Mouse (Mus musculus) heart, embryonic 12.5 days (tissue): ENCODE results near the gene Bicdl1. TPM values are rescaled to one million over a fixed set of nuclear protein-coding genes. Genes with fewer than 3 reads are reported as not detected.

Experiments used
- ATAC-seq: fragments of 200-750 bp; cut with Nextera tagmentation; 2 replicates; pipeline ENCODE4 v1.8.0; 2017; ENCODE audit warnings: moderate TSS enrichment, moderate library complexity; ENCODE audit not compliant: insufficient number of reproducible peaks, low FRiP score
- H3K27ac ChIP-seq: fragments of 300-500 bp; sonication (generic); 2 replicates; pipeline ENCODE4 v1.5.1; 2016; ENCODE audit warnings: mild to moderate bottlenecking, moderate library complexity; ENCODE audit not compliant: poor library complexity, severe bottlenecking
- H3K27me3 ChIP-seq: fragments of 300-500 bp; sonication (generic); replicated peaks from 2 replicates; pipeline ENCODE4 v1.6.1; 2016; ENCODE audit warnings: mild to moderate bottlenecking, moderate library complexity
- H3K36me3 ChIP-seq: fragments of 300-500 bp; sonication (generic); 2 replicates; pipeline ENCODE4 v1.6.1; 2016; ENCODE audit warnings: mild to moderate bottlenecking, moderate library complexity
- H3K4me1 ChIP-seq: fragments of 300-500 bp; sonication (generic); replicated peaks from 2 replicates; pipeline ENCODE4 v1.6.1; 2016; ENCODE audit warnings: mild to moderate bottlenecking
- H3K4me2 ChIP-seq: fragments of 300-500 bp; sonication (generic); 2 replicates; pipeline ENCODE4 v1.6.1; 2016; ENCODE audit warnings: mild to moderate bottlenecking, moderate library complexity
- H3K4me3 ChIP-seq: fragments of 300-500 bp; sonication (generic); 2 replicates; pipeline ENCODE4 v1.5.1; 2016; ENCODE audit warnings: mild to moderate bottlenecking
- H3K9ac ChIP-seq: fragments of 300-500 bp; sonication (generic); 2 replicates; pipeline ENCODE4 v1.6.1; 2016; ENCODE audit warnings: mild to moderate bottlenecking, moderate library complexity
- H3K9me3 ChIP-seq: fragments of 300-500 bp; sonication (generic); replicated peaks from 2 replicates; pipeline ENCODE4 v1.6.1; 2016; ENCODE audit warnings: mild to moderate bottlenecking, moderate library complexity
- WGBS: fragments of 180-500 bp; shearing (Covaris S2); methylation state at CpG from one replicate; pipeline ENCODE4 v1.1.7; 2016; 5-methylcytosine and 5-hydroxymethylcytosine counted together
- polyA plus RNA-seq: library from polyadenylated mRNA; unstranded; fragments of >200 nt; fragmentation: Nextera tagmentation; extraction: Ambion mirVana; gene quantifications from 2 replicates; pipeline ENCODE4 v1.2.1, GENCODE M21; 2016

The Bicdl1 gene
- polyA plus RNA-seq, 1 experiment from 2014 or later: 5.5 TPM

GRCm38 (mm10) chr5:115649699-115650098 is 81.7 kb downstream of the Bicdl1 start:
- H3K36me3 ChIP-seq: peaks cover 30% of the 10 kb centered on the region
- H3K9ac ChIP-seq: no peak overlapping the region
- H3K4me1 ChIP-seq: peaks cover 9% of the 10 kb centered on the region
- H3K27me3 ChIP-seq: no peaks in the 10 kb centered on the region
- ATAC-seq: no peak
- no peaks in the 10 kb centered on the region for H3K9me3 ChIP-seq
- no peak overlapping the region for H3K27ac ChIP-seq
- WGBS: 82% methylated on average over 8 of the region's 8 CpGs
- H3K4me3 ChIP-seq: no peak overlapping the region
- H3K4me2 ChIP-seq: no peak overlapping the region

GRCm38 (mm10) chr5:115648876-115649275 is 82.5 kb downstream of the Bicdl1 start:
- no peaks in the 10 kb centered on the region for H3K27me3 ChIP-seq
- H3K36me3 ChIP-seq: peaks cover 39% of the 10 kb centered on the region
- H3K27ac ChIP-seq: no peak overlapping the region
- H3K4me2 ChIP-seq: no peak overlapping the region
- WGBS: 73% methylated on average over 3 of the region's 3 CpGs
- H3K9me3 ChIP-seq: no peaks in the 10 kb centered on the region
- peaks cover 9% of the 10 kb centered on the region for H3K4me1 ChIP-seq
- H3K9ac ChIP-seq: no peak overlapping the region
- no peak overlapping the region for H3K4me3 ChIP-seq
- ATAC-seq: no peak

DNA sequence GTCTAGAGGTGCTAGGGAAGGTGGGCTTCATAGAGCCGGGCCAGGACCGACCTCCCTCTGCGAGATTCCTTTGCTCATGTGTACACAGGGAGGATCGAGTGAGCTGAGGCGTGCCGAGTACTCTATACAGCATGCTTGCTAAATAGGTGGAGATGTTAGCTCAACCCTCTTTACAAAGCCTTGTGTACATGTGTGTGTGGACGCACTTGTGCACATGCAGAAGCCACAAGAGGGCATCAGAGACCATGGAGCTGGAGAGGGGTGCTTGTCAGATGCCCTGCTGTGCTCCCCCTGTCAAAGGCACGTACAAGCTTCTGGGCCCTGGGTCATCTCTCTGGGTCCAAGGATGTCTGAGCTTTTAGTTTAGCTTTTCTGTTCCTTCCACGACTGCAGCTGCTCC is 87.2 kb downstream of the Bicdl1 start:
- 88% methylated on average over 9 of the region's 9 CpGs for WGBS
- peaks cover 86% of the 10 kb centered on the region for H3K36me3 ChIP-seq
- no peak for ATAC-seq
- no peak overlapping the region for H3K4me3 ChIP-seq
- H3K9ac ChIP-seq: no peak overlapping the region
- H3K27me3 ChIP-seq: no peaks in the 10 kb centered on the region
- H3K9me3 ChIP-seq: no peaks in the 10 kb centered on the region
- peaks cover 4% of the 10 kb centered on the region; the same call in 1 of the 2 replicates for H3K4me1 ChIP-seq
- no peak overlapping the region for H3K27ac ChIP-seq
- no peak overlapping the region for H3K4me2 ChIP-seq

- 68% methylated on average over 6 of the region's 6 CpGs for WGBS
- peaks cover 41% of the 10 kb centered on the region for H3K4me1 ChIP-seq
Measured at GRCm38 (mm10) chr5:115635536-115635935, 95.9 kb downstream of the Bicdl1 start.

DNA sequence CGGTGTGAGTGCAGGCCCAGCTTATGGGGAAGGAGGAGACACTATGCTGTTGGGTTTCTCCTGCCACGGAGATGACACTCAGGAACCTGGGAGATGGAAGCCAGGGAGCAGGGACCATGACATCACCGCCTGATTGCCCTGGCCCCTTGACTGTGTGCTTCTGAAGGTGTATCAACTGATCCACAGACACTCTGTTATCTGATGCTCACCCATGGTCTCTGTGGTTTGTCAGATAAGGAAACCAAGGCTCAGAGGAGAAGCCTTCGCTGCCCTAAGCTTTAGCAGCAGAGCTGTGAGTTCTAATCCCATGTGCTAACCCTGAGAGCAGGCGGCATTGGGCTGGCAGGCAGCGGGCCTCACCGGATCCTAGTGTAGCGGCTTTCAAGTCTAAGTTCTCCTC is 97.4 kb downstream of the Bicdl1 start:
- no peak for ATAC-seq
- H3K36me3 ChIP-seq: peaks cover 17% of the 10 kb centered on the region
- H3K4me2 ChIP-seq: no peak overlapping the region
- H3K27me3 ChIP-seq: no peaks in the 10 kb centered on the region
- H3K9me3 ChIP-seq: no peaks in the 10 kb centered on the region
- H3K4me1 ChIP-seq: peaks cover 41% of the 10 kb centered on the region
- H3K4me3 ChIP-seq: no peak overlapping the region
- no peak overlapping the region for H3K9ac ChIP-seq
- no peak overlapping the region for H3K27ac ChIP-seq
- 83% methylated on average over 8 of the region's 8 CpGs for WGBS

More at GRCm38 (mm10) chr5:115635536-115635935, 95.9 kb downstream of the Bicdl1 start:
- Histone ChIP-seq H3K4me3 (no peak overlapping the region), H3K9ac (no peak overlapping the region), H3K27me3 (no peaks in the 10 kb centered on the region), H3K27ac (no peak overlapping the region), H3K4me2 (no peak overlapping the region), H3K36me3 (peaks cover 32% of the 10 kb centered on the region), H3K9me3 (no peaks in the 10 kb centered on the region)
- no peak for ATAC-seq

DNA sequence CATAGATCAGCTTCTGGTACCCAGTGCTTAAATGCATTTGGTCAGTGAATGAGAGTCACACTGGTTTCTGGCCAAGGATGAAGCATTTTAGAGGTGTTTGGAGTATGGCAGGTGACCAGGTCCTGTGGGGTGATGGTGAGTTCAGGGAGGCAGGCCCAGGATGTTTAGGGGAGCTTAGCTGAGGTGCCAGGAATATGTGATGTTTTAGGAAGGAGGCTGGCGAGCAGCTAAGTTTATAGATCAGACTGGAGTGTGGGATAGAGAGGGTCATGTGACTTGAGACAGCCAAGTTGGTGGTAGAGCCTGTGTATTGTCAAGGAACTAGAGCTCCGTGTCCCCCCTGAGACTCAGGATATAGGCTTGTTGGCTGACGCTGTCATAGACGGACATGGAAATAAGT is 98.4 kb downstream of the Bicdl1 start:
- no peaks in the 10 kb centered on the region for H3K27me3 ChIP-seq
- peaks cover 7% of the 10 kb centered on the region for H3K36me3 ChIP-seq
- H3K4me3 ChIP-seq: peak overlapping the region; percentile 97
- H3K27ac ChIP-seq: no peak overlapping the region
- H3K9me3 ChIP-seq: no peaks in the 10 kb centered on the region
- 40% methylated on average over 4 of the region's 4 CpGs for WGBS
- peak overlapping the region; percentile 87 for H3K4me2 ChIP-seq
- peak overlapping the region; percentile 94; the same call in 1 of the 2 replicates for H3K9ac ChIP-seq
- no peak for ATAC-seq
- H3K4me1 ChIP-seq: peaks cover 41% of the 10 kb centered on the region

DNA sequence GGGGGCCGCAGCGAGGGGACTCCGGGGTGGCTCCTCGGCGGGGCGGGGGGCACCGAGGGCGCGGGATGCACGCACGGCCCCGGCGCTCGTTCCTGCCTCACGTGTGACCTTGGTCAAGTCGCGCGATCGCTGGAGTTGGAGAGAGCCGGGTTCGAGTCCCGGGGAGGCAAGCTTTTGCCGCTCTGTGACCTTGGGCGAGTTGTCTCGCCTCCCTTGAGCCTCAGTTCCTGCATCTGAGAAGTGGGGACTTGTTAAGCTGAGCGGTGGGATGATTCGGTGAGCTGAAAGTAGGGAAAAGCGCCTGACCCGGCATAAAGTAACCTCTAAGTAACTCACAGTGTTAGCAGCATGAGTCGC is 99.1 kb downstream of the Bicdl1 start:
- Histone ChIP-seq H3K4me3 (peak overlapping the region; percentile 97), H3K4me2 (peak overlapping the region; percentile 87), H3K9ac (peak overlapping the region; percentile 94), H3K9me3 (no peaks in the 10 kb centered on the region), H3K36me3 (no peaks in the 10 kb centered on the region; the same call in 1 of the 2 replicates), H3K27me3 (no peaks in the 10 kb centered on the region), H3K27ac (peak overlapping the region; percentile 91), H3K4me1 (peaks cover 41% of the 10 kb centered on the region)
- no peak; the same call in 1 of the 2 replicates for ATAC-seq
- 1% methylated on average over 30 of the region's 30 CpGs for WGBS

- Histone ChIP-seq H3K4me2 (peak within 1 kb of the TSS; percentile 87), H3K9me3 (no peaks in the 10 kb centered on the region), H3K36me3 (no peaks in the 10 kb centered on the region), H3K9ac (peak within 1 kb of the TSS; percentile 94), H3K4me1 (peaks cover 41% of the 10 kb centered on the region), H3K4me3 (peak within 1 kb of the TSS; percentile 97), H3K27me3 (no peaks in the 10 kb centered on the region), H3K27ac (peak within 1 kb of the TSS; percentile 91)
- peak; percentile 92 for ATAC-seq
- under 1% methylated on average over 81 of the region's 125 CpGs for WGBS
Measured at GRCm38 (mm10) chr5:115631505-115632357, 99.7 kb downstream of the Bicdl1 start, which contains the start of gene Rab35. TSS of gene Rab35 (plus strand) at chr5:115631908.

GRCm38 (mm10) chr5:115630291-115630690 is 101.1 kb downstream of the Bicdl1 start:
- peak overlapping the region; percentile 83 for H3K4me2 ChIP-seq

DNA sequence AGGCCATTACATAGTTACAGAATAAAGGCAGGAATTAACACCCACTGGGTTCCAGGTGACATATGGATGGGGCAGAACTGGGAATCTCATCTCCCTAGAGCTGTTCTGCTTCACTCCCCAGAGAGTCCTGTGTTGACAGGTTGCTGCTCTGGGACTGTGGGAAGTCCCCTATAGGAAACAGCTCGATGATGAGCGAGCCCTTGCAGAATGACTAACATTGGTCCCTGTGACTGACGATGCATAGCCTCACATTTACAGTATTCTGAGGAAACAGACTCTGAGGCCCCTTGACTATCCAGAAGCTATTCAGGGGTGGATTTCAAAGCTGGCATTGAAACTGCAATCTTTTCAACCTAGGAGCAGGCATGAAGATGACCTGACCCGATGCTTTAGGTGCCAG is 101.7 kb downstream of the Bicdl1 start:
- H3K4me1 ChIP-seq: peaks cover 28% of the 10 kb centered on the region
- no peak overlapping the region for H3K9ac ChIP-seq
- no peak for ATAC-seq
- H3K27me3 ChIP-seq: no peaks in the 10 kb centered on the region
- no peak overlapping the region for H3K4me2 ChIP-seq
- H3K27ac ChIP-seq: no peak overlapping the region
- H3K9me3 ChIP-seq: no peaks in the 10 kb centered on the region
- 83% methylated on average over 4 of the region's 4 CpGs for WGBS
- H3K36me3 ChIP-seq: no peaks in the 10 kb centered on the region
- no peak overlapping the region for H3K4me3 ChIP-seq

More at GRCm38 (mm10) chr5:115630291-115630690, 101.1 kb downstream of the Bicdl1 start:
- whole genome bisulfite sequencing: 42% methylated on average over 5 of the region's 5 CpGs
- Histone ChIP-seq H3K4me1 (peaks cover 35% of the 10 kb centered on the region), H3K27me3 (no peaks in the 10 kb centered on the region), H3K9ac (peak overlapping the region; percentile 94; the same call in 1 of the 2 replicates), H3K9me3 (no peaks in the 10 kb centered on the region), H3K27ac (no peak overlapping the region), H3K36me3 (no peaks in the 10 kb centered on the region), H3K4me3 (no peak overlapping the region)
- no peak for ATAC-seq

- Histone ChIP-seq H3K4me3 (no peak overlapping the region), H3K27me3 (no peaks in the 10 kb centered on the region), H3K4me1 (peaks cover 14% of the 10 kb centered on the region), H3K27ac (no peak overlapping the region), H3K9ac (no peak overlapping the region), H3K4me2 (no peak overlapping the region), H3K36me3 (peaks cover 2% of the 10 kb centered on the region), H3K9me3 (no peaks in the 10 kb centered on the region)
- ATAC-seq: no peak
- WGBS: 71% methylated on average over 8 of the region's 8 CpGs
Measured at GRCm38 (mm10) chr5:115628083-115628482, 103.3 kb downstream of the Bicdl1 start.
